Mouse (Mus musculus) adrenal gland, adult 2 months (tissue): ENCODE measurements around the gene Them7. TPM values are rescaled to one million over a fixed set of nuclear protein-coding genes. Genes with fewer than 3 reads are reported as not detected.

Source experiments
- DNase-seq: peaks from one replicate; pipeline ENCODE4 v3.0.0; 2021
- polyA plus RNA-seq: library from polyadenylated mRNA; depleted of rRNA; stranded (reverse); fragments of >200 nt; gene quantifications from 2 replicates; pipeline ENCODE4 v1.2.3, GENCODE M21; 2012; rRNA removed
- total RNA-seq, 2 experiments: library from RNA; stranded (reverse); gene quantifications; 2 replicates each; pipeline ENCODE4 v1.2.3; 2021

Gene Them7
- total and polyA plus RNA-seq, 3 experiments: 0.16 to 0.84 (median 0.76) TPM

DNA sequence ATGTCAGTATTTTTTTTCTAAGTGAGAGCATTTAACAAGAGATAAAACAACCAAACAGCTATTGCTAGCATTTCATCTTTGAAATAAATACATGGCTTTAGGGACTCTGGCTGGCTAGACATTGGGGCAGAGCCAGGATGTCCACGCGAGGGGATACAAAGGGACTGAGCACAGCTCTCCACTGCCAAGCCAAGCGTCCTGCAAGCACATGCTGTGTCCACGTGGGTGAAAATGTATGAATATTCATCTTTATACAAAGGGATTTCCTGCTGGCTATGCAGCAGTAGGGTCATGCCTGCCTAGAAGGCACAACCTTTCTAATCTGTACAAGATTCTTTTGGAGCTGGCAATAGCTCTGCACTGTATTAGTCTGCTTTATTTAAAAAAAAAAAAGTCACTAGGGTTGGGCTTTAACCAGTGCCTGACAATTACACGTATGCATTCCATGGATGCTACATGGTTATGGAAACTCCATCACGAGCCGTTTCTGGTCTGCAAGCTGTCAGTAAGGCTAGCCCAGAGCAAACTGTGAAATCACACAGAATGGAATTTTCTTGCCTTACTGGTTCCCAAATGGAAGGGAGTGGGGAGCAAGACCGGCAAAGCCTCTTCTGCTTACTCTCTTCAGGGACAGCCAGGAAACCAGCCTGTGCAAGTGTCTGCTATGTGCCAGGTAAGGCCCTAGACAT lies 192.7 kb downstream of the Them7 start:
- no peak for DNase-seq

- no peak for DNase-seq
Observed at GRCm38 (mm10) chr2:105417663-105418062, 193.5 kb downstream of the Them7 start.

- no peak for DNase-seq
Observed at GRCm38 (mm10) chr2:105418629-105419227, 194.6 kb downstream of the Them7 start.

DNA sequence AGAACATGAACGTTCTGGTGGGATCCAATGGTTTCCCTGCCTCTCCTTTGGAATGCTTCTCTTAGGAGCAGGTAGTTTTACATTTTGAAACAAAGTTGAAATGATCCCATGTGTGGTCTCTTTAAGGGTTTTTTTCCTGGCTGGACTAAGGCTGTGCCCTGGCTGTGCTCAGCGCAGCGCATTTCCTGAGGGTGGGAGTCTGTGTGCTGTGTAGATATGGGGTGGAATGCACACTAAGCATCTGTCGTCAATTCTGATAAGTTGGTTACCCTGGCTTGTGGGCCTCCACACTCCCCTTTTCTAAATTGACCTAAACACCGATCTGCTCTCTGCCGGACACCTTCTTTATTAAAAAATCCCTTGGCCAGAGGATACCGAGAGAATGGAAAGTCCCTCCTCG lies 203.3 kb downstream of the Them7 start:
- no peak for DNase-seq

GRCm38 (mm10) chr2:105428029-105428428 lies 203.9 kb downstream of the Them7 start:
- DNase-seq: peak; percentile 63

DNA sequence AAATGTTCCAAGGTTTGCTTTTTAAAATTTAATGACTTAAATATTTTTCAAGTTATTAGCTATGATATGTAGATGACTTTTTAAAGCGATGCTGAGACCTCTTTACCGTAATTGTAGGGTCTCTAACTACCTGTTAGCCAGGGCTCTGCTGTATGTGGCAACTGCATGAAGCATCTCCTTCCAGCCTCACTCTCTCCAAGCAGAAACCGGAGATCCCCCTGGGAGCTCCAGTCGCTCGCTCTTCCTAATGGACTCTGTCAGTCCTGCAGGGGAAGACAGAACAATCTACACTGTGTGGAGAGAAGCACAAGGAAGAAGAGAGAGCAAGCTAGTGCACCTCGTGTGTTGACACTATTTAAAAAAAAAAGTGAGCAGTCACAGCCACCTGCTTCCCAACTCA lies 204.3 kb downstream of the Them7 start:
- no peak for DNase-seq

Other genes with a start within 250 kb of the Them7 start
- 100 to 1,000 TPM; 121 to 150 TPM for gene Eif3m, start 207.2 kb upstream of the Them7 start, total RNA-seq
- 5.2 and 6.6 TPM in 2 replicates for gene Eif3m, start 207.2 kb upstream of the Them7 start, polyA plus RNA-seq
- gene Gm11060, start 132.3 kb upstream of the Them7 start, total RNA-seq: not detected
- gene Gm11060, start 132.3 kb upstream of the Them7 start, polyA plus RNA-seq: not detected in 2 replicates
- 1 to 10 TPM; 2.6 to 3.8 TPM for gene Wt1, start 97.8 kb upstream of the Them7 start, total RNA-seq
- gene Wt1, start 97.8 kb upstream of the Them7 start, polyA plus RNA-seq: 5.2 and 6.6 TPM in 2 replicates
- gene Rcn1, start 175.0 kb downstream of the Them7 start, total RNA-seq: 100 to 1,000 TPM in 1 of 2 experiments, 10 to 100 TPM in 1; 41.9 to 147 TPM
- gene Rcn1, start 175.0 kb downstream of the Them7 start, polyA plus RNA-seq: 64.3 and 72.1 TPM in 2 replicates